Mouse (Mus musculus) cerebral cortex, adult 2 months (tissue): ENCODE measurements around the gene Spire2.

ENCODE experiments used
- WGBS: fragments of 180-500 bp; shearing (Covaris S2); methylation state at CpG from one replicate; pipeline ENCODE4 v1.1.7; 2018; 5-methylcytosine and 5-hydroxymethylcytosine counted together

Gene Spire2

DNA sequence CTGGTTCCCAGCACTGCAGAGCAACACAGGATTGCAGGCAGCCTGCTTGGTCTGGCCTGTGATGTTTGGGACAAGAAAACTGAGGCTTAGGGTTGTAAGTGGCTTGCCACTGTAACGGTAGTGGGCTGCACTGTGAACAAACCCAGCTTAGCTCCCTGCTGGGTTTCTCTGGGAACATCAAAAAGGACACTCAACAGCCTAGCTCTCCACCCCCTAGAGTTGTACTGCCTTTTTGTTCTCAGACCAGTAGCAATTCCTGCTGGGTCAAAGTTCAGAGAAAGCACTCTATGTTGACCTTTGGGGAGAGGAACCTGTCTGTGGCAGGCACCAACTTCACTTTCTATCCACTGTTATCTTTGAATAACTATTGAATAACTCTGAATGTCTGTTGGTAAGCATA is 2.0 kb downstream of the Spire2 start:
- WGBS, result 30% methylated on average over 1 of the region's 1 CpGs

DNA sequence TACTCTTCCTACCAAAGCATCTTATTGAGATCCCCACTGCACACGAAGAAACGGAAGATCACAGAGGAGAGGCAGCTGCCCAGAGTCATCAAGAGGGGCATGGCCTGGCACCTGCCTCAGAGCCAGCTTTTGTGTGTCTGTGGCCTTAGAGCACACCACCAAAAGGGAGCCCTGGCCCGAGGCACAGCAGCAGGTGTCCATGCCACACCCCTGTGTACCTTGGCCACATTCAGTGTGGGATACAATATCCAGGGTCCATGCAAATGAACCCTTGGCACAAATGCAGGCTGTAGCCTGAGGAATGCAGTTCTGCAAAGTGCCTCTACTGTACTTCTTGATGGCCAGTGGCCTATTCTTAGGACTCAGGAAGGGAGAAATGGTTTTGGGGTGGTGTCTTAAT is 5.0 kb downstream of the Spire2 start:
- 72% methylated on average over 3 of the region's 3 CpGs for WGBS

DNA sequence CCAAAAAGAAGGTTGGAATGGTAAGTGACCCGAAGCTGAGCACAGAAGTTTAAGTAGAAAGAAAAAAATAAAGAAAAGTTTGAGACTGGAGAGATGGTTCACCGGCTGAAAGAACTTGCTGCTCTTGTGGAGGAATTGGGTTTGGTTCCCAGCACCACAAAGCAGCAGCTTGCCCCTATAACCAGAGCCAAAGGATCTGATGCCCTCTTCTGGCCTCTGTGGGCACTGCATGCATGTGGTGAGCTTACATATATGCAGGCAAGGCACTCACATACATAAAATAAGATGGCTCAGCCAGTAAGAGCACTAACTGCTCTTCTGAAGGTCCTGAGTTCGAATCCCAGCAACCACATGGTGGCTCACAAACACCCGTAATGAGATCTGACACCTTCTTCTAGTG is 7.6 kb downstream of the Spire2 start:
- WGBS, result 97% methylated on average over 4 of the region's 4 CpGs

DNA sequence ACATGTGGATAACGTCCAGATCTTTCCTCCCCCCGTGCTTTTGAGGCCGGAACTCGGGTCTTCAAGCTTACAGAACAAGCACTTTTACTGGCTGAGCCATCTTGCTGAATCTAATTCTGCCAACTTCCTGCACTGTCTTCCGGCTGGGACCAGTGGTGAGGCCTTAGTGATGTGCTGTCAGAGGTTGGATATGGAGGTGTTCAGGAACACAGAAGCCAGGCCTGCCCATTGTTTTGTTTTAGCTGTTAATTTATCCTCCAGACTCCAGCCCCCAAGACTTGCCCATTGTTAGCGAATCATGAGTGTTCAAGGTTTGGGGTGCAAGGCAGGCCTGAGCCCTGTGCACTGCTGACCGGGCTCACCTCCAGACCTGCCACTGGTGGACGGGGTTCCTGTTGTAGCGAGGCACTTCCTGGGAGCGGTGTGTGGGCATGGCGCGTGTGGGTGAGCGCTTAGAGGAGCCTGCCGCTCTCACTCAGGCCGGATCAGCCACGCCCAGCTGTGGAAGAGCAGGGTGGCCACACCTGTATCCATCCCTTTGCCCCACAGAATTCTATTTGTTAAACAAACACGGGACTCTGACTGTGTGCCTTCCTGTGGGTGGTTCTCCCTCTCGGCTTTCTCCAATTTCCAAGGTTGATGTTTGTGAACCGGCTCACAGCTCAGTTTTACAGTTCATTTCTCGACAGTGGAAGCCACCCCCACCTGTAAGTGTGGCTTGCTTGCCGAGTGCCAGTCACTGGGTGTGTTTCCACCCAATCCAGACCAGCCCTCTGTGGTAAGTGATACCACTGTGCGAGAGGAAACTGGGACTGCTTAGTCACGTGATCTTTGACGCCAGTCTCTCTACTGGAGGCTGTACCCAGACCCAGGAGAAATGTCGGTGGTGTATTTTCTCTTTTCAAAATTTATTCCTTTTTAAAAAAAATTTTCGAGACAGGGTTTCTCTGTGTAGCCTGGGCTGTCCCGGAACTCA is 8.8 kb downstream of the Spire2 start:
- 74% methylated on average over 27 of the region's 27 CpGs for WGBS

DNA sequence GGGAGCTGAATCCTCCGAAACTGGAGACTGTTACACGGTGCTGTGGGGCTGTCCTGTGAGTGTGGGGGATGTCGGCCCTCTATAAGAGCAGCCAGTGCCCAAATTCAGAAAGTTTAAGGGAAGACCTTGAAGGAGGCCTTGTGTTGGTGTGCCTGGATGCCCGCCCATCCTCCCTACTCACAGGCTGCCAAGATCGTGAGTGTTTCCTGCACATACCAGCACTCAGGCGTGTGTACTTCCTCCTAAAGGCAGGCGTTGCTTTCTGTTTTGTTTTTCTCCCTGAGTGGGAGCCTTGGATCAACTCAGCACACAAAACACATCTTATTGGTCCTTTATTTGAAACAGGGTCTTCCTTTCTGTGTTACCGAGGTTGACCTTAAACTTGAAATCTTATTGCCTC is 9.7 kb downstream of the Spire2 start:
- WGBS, result 42% methylated on average over 8 of the region's 8 CpGs

DNA sequence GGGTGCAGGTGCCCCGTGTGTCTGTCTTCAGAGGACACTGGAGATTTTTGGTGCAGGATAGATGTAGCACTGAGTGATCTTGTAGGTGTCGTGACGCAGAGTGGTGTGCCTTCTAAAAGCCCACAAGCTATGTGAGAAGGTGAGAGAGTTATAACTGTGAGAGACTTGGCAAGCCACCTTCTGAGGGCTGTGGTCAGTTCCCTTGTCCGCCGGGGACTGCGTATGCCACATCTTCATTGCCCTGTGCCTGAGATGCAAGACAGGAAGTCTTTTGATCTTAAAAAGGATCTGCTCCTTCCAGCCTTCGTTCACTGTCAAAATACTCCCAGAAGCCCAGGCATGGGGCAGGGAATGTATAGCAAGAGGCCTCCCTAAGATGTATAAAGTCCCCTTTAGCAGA is 10.4 kb downstream of the Spire2 start:
- 59% methylated on average over 7 of the region's 7 CpGs for WGBS

DNA sequence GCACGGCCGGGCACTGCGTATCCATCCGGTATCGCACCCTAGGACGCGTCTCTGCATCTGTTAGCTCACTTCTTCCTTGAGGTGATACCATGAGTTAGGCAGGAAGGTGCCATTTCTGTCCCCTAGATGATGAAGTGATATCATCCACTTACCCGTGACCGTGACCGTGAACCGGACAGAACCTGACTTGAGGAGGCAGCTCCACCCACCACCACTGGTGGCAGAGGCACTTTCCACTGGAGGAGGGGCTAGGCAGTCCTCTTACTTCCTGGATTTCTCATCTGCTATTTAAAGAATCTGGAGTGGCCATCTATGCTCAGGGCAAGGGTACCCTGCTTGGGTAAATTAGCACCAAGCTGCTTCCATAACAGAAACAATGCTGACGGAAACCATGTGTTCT is 10.9 kb downstream of the Spire2 start:
- WGBS, result 76% methylated on average over 12 of the region's 12 CpGs

DNA sequence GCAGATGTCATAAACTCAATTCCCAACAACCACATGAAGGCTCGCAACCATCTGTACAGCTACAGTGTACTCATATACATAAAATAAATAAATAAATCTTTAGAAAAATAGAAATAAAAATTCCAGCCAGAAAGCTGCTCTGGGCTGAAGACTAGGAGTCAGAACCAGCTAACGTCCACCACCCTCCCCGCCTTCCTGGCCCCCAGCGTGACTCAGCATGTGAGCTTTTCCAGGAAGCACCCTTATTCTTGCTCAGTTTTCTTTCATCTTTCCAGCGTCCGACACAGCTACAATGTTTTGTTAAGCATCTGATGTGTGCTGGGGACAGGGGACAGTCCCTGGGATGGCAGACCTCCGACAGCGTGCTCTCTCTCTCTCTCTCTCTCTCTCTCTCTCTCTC is 12.6 kb downstream of the Spire2 start:
- WGBS, result 83% methylated on average over 8 of the region's 8 CpGs

DNA sequence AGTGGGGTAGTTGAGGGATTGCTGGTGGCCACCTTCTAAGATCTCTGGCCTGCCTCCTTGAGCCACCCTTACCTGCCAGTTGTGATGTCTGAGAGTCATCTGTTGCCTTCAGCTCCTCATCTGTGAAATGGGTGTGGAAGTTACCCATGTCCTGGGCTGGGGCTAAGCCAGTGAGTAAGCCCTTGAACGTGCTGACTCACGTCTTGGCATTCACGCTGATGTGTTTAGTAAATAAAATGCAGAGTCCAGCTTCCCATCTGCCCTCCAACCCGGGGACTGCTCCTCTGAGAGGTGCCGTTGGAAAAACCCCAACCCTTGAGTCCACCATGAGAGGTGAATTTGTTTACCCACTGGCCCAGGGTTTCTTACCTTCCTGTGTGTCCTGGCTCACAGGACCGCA is 13.3 kb downstream of the Spire2 start:
- 84% methylated on average over 6 of the region's 6 CpGs for WGBS

DNA sequence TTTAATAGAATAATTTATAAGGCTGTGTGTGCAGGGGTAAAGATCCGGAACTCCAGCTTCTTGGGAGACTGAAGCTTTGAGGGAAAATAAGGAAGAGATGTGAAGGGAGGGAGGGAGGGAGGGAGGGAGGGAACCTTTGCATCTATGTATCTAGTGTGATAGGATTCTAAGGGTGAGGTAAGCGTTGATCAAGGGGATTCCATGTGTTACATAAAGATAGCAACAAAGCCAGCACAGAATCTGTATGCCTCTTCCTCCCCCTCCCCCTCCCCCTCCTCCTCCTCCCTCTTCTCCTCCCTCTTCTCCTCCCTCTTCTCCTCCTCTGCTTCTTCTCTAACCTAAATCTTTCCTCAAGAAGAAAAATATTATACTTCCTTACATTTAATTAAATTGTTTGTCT is 14.8 kb downstream of the Spire2 start:
- 77% methylated on average over 2 of the region's 2 CpGs for WGBS

DNA sequence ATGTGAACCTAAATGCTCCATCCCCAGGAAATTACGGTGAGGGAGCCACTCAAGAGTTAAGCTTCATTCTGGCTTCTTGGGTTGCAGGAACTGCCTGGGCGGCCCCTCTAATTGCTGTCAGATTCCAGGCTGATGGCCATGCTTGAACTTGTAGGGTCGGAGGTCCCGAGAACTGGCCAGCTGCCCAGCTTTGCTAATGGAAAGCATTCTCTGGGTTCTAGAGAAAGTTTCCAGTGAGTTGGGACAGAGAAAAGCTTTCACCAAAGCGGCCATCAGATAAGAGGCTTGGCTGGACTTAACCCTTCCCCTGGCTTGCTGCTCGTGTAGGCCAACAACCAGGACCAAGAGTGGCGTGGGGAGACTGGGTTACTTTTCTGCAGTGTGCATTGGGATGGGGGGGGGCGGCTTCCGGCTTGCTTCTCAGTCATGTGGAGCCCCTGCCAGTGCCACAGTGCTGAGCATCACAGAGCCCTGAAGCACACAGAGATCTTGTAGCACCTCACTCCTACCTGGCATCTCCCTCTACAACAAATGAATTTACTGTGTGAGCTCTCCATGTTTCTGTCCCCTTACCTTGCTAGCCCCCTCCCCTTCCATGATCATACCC is 15.8 kb downstream of the Spire2 start:
- 60% methylated on average over 9 of the region's 9 CpGs for WGBS

DNA sequence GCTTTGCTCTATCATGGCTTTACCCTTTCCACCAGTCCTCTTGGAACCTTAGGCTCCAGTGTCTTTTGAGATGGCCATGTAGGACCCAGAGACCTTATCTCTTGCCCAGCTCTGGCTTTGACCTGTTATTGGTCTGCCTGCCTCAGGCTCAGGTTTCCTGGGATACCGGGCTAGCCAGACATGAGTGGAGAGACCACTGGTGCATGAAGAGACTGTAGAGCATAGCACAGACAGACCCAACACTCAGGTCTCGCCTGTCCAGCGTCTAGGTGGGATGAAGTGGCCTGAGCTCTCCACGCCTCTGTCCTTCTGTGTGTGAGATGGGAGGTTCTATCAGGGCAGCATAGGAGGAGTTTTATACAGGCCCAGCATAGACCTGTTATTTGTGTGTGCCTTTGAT is 16.6 kb downstream of the Spire2 start:
- WGBS, result 92% methylated on average over 4 of the region's 4 CpGs

DNA sequence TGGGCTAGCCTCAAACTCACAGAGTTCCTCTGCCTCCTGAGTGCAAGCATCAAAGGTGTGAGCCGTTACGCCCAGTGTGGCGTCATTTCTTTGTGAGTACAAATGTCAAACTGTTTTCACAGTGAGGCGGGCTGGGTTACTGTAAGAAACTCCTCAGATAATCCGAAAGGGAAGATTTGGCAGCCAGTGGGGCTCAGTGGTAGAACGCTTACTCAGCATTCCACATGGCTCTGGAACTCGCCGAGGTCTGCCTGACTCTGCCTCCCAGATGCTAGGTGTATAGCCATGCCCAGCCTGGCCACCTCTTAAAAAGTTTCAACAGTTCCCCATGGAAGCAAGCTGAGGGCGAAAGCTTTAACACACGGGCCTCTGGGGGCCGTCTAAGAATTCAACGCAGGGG is 19.6 kb downstream of the Spire2 start:
- WGBS, result 85% methylated on average over 12 of the region's 12 CpGs

DNA sequence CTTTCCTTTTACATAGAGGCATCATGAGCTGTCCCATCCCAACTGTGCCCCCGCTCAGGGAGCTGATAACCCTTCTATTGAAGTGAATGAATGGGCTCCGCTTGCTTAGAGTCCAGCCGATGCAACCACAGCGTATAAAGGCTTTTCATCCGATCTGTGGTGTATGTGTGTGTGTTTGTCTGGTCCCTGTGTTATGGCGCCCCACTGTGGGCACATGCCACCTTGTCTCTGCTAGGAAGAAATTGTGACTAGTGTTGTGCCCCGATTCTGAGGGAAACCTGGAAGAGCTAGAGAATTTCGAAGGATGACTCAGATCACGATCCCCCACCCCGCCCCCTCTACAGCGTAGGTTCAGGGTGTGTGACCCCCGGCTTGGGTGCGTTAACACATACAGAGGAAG is 20.3 kb downstream of the Spire2 start:
- 48% methylated on average over 13 of the region's 13 CpGs for WGBS

DNA sequence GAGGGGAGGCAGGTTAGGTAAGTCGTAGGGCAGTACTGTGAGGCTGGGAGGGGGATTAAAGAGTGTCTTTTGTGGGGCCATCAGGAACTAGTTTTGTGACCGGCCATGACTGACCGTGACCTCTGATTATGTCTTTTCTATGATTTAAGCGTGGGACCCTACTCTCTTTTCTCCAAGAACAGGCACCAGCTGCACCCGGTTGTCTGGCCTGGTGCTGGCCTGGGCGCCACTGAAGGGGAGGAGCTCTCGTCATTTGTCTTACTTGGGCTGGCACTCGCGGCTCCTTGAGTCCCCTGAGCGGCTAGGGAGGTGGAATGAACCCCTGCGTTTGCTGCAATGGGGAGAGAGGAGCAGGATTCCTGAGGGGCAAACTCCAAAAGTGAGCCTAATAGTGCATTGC is 20.7 kb downstream of the Spire2 start:
- WGBS, result 58% methylated on average over 11 of the region's 11 CpGs

DNA sequence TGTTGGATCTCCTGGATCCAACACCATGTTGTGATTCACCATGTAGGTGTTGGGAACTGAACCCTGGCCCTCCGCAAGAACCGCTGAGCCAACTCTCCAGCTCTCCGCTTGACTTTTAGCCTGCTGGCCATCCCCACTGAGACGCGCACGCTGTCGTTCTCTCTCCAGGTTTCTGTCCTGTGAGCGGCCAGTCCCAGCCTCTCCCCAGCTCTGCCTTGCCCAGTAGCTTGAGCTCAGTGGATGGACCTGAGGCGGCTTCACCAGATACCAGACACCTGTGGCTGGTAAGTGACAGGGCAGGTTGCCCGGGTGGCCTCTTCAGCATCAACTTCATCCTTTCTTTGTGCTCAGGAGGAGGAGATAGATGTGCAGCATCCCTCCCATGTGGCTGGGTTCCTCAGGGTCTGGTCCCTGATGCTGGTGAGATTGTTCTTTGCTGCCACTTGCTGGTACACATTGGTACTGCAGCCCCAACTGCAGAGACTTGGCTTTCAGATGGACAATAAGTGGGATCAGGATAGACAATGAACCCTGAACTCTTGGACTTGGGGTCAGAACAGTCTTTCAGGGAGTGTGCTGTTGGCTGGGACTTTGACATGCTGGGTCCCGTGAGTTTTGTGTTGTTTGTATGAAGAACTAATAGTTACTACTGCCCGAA is 28.7 kb downstream of the Spire2 start:
- WGBS, result 36% methylated on average over 12 of the region's 12 CpGs

DNA sequence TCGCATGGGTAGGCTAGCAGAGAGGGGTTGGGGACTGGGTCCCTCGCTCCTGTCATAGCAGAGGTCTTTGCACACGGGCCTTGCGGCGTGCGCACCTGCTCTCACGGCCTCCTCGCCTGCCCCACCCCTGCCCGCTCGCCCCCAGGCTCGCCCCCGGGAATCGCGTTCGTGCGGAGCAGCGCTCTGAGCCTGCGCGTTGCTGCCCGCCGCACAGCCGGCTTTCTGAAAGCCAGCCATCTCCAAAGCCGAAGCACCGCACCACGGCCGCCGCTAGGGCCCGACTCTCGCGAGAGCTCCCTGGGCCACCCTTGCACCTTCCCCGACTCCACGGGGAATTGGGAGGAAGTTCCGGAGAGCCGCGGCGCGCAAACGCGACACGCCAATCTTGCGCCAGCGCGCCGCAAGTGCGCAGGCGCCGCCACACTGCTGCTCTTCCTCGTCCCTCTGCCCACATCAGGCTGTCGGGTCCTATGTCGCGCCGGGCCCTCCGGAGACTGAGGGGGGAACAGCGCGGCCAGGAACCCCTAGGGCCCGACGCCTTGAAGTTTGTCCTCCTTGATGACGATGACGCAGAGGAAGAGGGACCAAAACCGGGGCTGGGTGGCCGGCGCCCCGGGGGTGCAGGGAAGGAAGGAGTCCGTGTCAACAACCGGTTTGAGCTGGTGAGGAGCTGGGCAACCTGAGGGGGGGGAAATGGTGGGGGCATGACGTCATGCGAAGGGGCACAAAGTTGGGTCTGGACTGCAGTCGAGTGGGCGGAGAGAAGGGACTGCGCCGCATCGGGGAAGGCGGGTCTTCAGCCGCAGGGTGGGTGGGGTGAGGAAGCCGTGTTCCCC is 41.1 kb downstream of the Spire2 start, which contains the start of gene Tcf25:
TSS of gene Tcf25 (plus strand) at position 351 of the 836 bp plus-strand sequence.
- WGBS, result under 1% methylated on average over 70 of the region's 75 CpGs

DNA sequence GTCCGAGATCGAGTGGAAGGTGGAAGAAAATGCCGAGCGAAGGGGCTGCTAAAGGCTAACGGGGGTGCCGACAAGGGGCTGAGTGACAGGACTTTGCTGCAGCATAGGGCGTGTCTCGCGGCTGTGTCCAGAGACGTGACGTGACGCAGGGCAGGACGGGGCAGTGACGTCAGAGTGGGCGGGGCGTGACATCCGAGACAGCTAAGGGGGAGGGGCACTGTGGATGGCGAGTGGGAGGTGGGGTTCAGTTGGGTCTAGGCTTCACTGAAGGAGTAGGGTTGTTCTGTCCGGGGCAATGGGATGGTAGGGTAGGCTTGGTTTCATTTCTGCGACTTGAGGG is 41.7 kb downstream of the Spire2 start:
- WGBS, result under 1% methylated on average over 20 of the region's 20 CpGs

DNA sequence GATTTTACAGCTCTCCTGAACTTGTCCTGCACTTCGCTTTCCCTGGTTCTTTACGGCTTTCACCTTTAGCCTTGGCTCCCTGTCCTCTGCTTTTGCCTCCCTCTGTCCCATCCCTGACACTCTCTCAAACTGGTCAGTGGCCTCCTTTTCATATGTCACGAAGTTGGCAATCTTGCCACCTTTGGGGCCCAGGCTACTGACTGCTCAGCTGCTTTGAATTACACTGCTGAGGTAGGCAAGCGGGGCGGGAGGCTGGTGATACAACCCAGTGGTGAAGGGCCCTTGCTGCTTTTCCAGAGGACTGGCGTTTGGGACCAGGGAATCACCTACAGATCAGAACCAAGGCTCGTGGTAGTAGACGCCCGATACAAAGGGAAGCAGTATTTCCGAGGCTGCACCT is 43.2 kb downstream of the Spire2 start:
- WGBS, result 47% methylated on average over 10 of the region's 10 CpGs

DNA sequence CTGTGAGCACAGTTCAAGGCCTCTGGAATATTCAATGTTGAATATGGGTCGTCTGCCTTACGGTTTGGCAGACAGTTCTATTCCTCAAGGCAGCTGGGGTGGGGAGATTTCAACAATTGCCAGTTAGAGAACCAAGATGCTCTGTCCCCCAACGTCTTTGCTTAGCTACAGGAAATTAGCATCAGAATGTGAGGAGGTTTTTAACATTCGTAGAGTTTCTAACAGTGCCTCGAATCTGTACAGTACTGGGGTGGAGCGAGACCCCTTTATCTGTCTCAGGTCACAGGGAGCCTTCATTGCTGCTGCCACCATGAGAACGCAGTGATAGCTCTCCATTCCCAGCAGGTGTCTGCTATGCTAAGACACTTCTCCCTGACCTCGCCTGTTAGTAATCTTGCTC is 43.6 kb downstream of the Spire2 start:
- 36% methylated on average over 8 of the region's 8 CpGs for WGBS

DNA sequence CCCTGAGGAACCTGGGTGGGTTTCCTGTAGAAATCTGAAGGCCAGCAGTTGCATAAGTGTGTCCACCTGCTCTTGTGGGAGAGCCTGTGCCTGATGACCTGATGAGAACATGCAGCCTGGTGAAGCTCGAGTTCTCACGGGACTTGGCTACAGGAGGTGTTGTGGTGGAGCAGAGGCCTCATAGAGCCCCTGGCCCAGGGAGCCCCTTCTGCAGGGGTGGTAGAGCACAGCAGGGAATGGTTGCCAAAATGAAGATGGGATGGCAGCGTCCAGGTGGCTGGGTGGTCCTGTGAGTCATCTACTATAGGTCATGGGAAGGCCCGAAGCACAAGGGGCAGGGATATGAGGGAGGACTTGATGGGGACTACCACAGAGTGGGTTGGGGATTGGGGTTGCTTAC is 49.2 kb downstream of the Spire2 start:
- WGBS, result 83% methylated on average over 4 of the region's 4 CpGs

DNA sequence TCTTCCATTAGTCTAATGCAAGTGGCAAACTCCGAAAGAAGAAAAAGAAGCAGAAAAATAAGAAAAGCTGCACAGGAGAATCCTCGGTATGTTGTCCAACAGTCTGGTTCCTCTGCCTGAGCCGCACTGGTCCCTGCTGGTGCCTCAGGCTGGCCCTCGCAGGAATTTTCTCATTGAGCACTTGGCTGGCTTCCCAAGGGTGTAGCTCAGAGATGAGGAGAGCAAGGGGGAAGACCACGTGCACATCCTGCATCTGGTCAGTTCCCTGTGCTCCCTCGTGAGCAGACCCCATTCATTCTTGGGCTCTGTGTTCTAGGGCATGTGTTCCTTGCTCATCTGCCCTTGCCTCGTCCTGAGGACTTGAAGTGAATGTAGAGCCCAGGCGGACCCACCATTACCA is 50.0 kb downstream of the Spire2 start:
- WGBS, result 77% methylated on average over 8 of the region's 8 CpGs
